Comparison of ENCODE assay signal across 8 mouse cellular contexts in genomic region chr9:61860147-61860546, GRCm38 (mm10). TPM values are rescaled to one million over a fixed set of nuclear protein-coding genes. Genes with fewer than 3 reads are reported as not detected.
A peak's percentile ranks its signal among the peaks of the same experiment; 100 is the strongest.
DNase-seq lines count a peak whose midpoint lies in the region; ATAC-seq and TF ChIP-seq lines count a peak whose summit lies in the region.

No protein-coding gene starts in this region.

- no peak for ATAC-seq in cerebellum, adult (ENCODE audit: insufficient number of reproducible peaks, low FRiP score, low TSS enrichment)
- ATAC-seq in neural tube, embryonic 15.5 days (ENCODE audit: low FRiP score), result no peak
- ATAC-seq in intestine, embryonic 14.5 days (replicated peaks; ENCODE audit: low FRiP score, low TSS enrichment, low read depth), result no peak

- TF ChIP-seq CTCF in lung, adult 2 months (IDR thresholded peaks at IDR 0.05; ENCODE audit: insufficient read depth, low read length), result peak; percentile 87
- peak; percentile 82; the same call in 1 of the 2 replicates for TF ChIP-seq CTCF in small intestine, adult 2 months (IDR thresholded peaks at IDR 0.05; ENCODE audit: extremely low read depth, insufficient read length, insufficient replicate concordance, low read depth, low read length)

- H3K4me1 ChIP-seq in neural tube, embryonic 15.5 days, result peaks cover 8% of the 10 kb centered on the region; the same call in 1 of the 2 replicates
- peaks cover 9% of the 10 kb centered on the region for H3K4me1 ChIP-seq in intestine, embryonic 14.5 days (replicated peaks; ENCODE audit: control insufficient read depth, insufficient read depth, low read length)
- peaks cover 5% of the 10 kb centered on the region for H3K4me1 ChIP-seq in lung, adult 2 months (ENCODE audit: control insufficient read depth, insufficient read depth, low read length)
- H3K4me1 ChIP-seq in small intestine, adult 2 months (ENCODE audit: control insufficient read depth, insufficient read depth, insufficient read length, low read length), result no peaks in the 10 kb centered on the region; the same call in 1 of the 2 replicates

- no peak for TF ChIP-seq POLR2A in lung, adult 2 months (IDR thresholded peaks at IDR 0.05; ENCODE audit: borderline replicate concordance, extremely low read depth, low read depth, low read length)
- no peak for TF ChIP-seq POLR2A in small intestine, adult 2 months (IDR thresholded peaks at IDR 0.05; ENCODE audit: low read depth, low read length)

- 0 out of 2 replicates have a peak, but pooled peaks cover 6% of the 10 kb centered on the region for H3K27me3 ChIP-seq in neural tube, embryonic 15.5 days (replicated peaks)
- H3K27me3 ChIP-seq in intestine, embryonic 14.5 days (replicated peaks; ENCODE audit: control insufficient read depth, insufficient read depth, low read length), result no peaks in the 10 kb centered on the region
- H3K27me3 ChIP-seq in small intestine, adult 2 months (ENCODE audit: control insufficient read depth, insufficient read depth, low read length), result no peaks in the 10 kb centered on the region

- peak; percentile 35 to 46 for DNase-seq in cerebellum, adult 18-20 months
- DNase-seq in neural tube, embryonic 10.5 days (ENCODE audit: extremely low spot score, low spot score), result peak; percentile 59
- DNase-seq in cerebellum, postnatal 14 days, result peak; percentile 85 to 90
- peak; percentile 82 for DNase-seq in intestine, embryonic 14.5 days (ENCODE audit: low spot score)
- peak; percentile 58 for DNase-seq in lung, adult 2 months

- H3K36me3 ChIP-seq in neural tube, embryonic 15.5 days, result no peaks in the 10 kb centered on the region
- no peaks in the 10 kb centered on the region for H3K36me3 ChIP-seq in intestine, embryonic 14.5 days (ENCODE audit: control insufficient read depth, insufficient read depth, low read length)
- no peaks in the 10 kb centered on the region for H3K36me3 ChIP-seq in small intestine, adult 2 months (ENCODE audit: control insufficient read depth, insufficient read depth, low read length)

- H3K9ac ChIP-seq in neural tube, embryonic 15.5 days (replicated peaks), result no peak overlapping the region
- H3K9ac ChIP-seq in intestine, embryonic 14.5 days (ENCODE audit: low read length), result no peak overlapping the region

- H3K9me3 ChIP-seq in neural tube, embryonic 15.5 days (replicated peaks), result no peaks in the 10 kb centered on the region
- H3K9me3 ChIP-seq in intestine, embryonic 14.5 days (ENCODE audit: control insufficient read depth, low read length), result no peaks in the 10 kb centered on the region

- H3K27ac ChIP-seq in neural tube, embryonic 15.5 days (replicated peaks), result no peak overlapping the region
- H3K27ac ChIP-seq in intestine, embryonic 14.5 days (ENCODE audit: low read depth), result no peak overlapping the region
- H3K27ac ChIP-seq in small intestine, adult 2 months (ENCODE audit: insufficient read depth, low read depth, low read length), result no peak overlapping the region

- 27% methylated on average over 2 of the region's 2 CpGs for WGBS in neural tube, embryonic 15.5 days
- WGBS in intestine, embryonic 14.5 days, result 23% methylated on average over 2 of the region's 2 CpGs
- WGBS in lung, adult 2 months, result 11% methylated on average over 2 of the region's 2 CpGs
- 21% methylated on average over 2 of the region's 2 CpGs for WGBS in small intestine, adult 2 months

- H3K4me3 ChIP-seq in neural tube, embryonic 15.5 days (replicated peaks), result no peak overlapping the region
- H3K4me3 ChIP-seq in intestine, embryonic 14.5 days (ENCODE audit: low read depth, low read length), result no peak overlapping the region
- no peak overlapping the region for H3K4me3 ChIP-seq in lung, adult 2 months (replicated peaks; ENCODE audit: extremely low read depth, low read depth, low read length)
- H3K4me3 ChIP-seq in small intestine, adult 2 months (ENCODE audit: low read depth, low read length), result no peak overlapping the region

- no peak overlapping the region for H3K4me2 ChIP-seq in neural tube, embryonic 15.5 days
- H3K4me2 ChIP-seq in intestine, embryonic 14.5 days (ENCODE audit: low read length), result no peak overlapping the region

RNA-seq across cellular contexts. Expression of gene Rplp1, which starts 54.2 kb away (rescaled TPM):
- polyA plus RNA-seq in neural tube, embryonic 15.5 days (2015; fragmentation: Nextera tagmentation; extraction: Ambion mirVana), result 998 and 1,098 TPM in 2 replicates
- polyA plus RNA-seq in intestine, embryonic 14.5 days (2014; fragmentation: Nextera tagmentation; extraction: Ambion mirVana), result 1,834 and 1,981 TPM in 2 replicates
- 6,011 and 7,617 TPM in 2 replicates for polyA plus RNA-seq in lung, adult 2 months (2012; rRNA removed)
- polyA plus RNA-seq in small intestine, adult 2 months (2012; rRNA removed), result 3,342 and 5,315 TPM in 2 replicates
